Mouse (Mus musculus) ES-Bruce4 (cell line): Measurements from ENCODE around the gene Mb.

Experiments
- CTCF ChIP-seq: IDR thresholded peaks from one replicate; pipeline ENCODE4 v1.8.1; 2011; ENCODE audit warnings: low read depth, low read length
- POLR2A ChIP-seq: IDR thresholded peaks from one replicate; pipeline ENCODE4 v1.8.1; 2011; ENCODE audit warnings: low read length; ENCODE audit not compliant: insufficient read depth

GRCm38 (mm10) chr15:77062746-77063145 lies 12.3 kb upstream of the Mb start:
- no peak for TF ChIP-seq POLR2A
- no peak for TF ChIP-seq CTCF
